Mouse (Mus musculus): ENCODE measurements at regions not wholly inside any gene's neighbourhood (a gene's known extent, or its start where the extent isn't known, plus 50 kb on each side); places are given as distances from the start of the nearest gene placed in this dataset.

- no peak for DNase-seq (ENCODE audit: low spot score)
These were observed 121.1 kb upstream of the Cdkn3 start for GRCm38 (mm10) chr14:46639116-46639826.

GRCm38 (mm10) chr14:46638516-46638915 lies 121.8 kb upstream of the Cdkn3 start:
- no peak for DNase-seq (ENCODE audit: low spot score)

- no peak for DNase-seq (ENCODE audit: low spot score)
These were observed 123.1 kb upstream of the Cdkn3 start for GRCm38 (mm10) chr14:46637240-46637639.

- no peak for DNase-seq (ENCODE audit: low spot score)
These were observed 124.0 kb upstream of the Cdkn3 start for GRCm38 (mm10) chr14:46636364-46636763.

DNA sequence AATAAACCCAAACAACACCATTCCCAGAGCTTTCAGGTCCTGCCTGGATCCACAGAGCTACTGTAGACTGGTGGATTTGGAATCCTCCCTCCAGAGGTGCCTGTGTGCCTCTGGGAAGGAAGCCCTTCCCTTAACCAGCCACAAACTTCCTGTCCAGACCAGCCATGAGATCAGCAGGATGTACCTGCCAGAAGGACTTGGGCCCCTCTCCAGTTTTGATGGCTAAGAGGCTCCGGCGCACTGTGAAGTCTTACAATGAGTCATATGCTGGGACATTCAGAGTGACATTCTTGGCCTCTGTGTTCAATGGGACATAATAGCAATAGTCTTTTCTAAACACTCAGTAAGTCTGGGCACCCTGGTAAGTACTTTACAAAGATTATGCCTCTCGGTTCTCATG lies 125.0 kb upstream of the Cdkn3 start:
- no peak for DNase-seq (ENCODE audit: low spot score)

- DNase-seq (ENCODE audit: low spot score) = peak; percentile 20
These were observed 125.6 kb upstream of the Cdkn3 start for GRCm38 (mm10) chr14:46634656-46635244.

DNA sequence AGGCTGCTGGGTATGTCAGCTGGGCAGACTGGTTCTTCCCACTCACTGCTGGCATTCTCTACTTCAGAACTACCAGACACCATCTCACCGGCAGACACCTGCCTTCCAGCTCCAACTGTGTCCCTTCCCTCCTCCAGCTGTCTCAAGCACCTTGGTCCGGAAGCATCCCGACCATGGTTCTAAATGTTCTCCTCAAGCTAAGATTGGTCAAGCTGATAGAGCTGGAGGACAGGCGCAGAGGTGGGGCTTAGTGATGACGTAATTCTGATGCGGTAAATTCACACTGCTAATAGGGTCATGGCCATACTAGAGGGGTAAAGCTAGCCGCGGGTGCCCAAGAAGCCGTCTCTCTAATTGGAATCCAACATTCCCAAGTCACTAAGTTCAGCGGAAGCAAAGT lies 126.1 kb upstream of the Cdkn3 start:
- no peak for DNase-seq (ENCODE audit: low spot score)

DNA sequence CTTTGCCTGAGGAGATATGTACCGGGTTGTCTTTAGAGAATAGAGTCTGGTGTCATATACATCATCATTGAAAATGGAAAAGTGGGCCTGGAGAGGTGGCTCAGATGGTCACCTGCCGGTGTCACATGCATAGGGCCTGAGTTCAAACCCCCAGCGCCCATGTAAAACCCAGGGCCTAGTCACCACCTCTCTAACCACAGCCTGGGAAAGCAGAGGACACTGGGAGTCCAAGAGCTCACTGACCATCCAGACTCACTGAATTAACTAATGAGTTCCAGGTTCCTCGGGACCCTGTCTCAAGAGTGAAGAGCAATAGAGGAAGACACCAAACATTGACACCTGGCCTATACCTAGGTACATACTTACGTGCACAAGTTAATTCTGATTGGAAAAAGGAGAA lies 132.7 kb upstream of the Cdkn3 start:
- DNase-seq (ENCODE audit: low spot score) = no peak

DNA sequence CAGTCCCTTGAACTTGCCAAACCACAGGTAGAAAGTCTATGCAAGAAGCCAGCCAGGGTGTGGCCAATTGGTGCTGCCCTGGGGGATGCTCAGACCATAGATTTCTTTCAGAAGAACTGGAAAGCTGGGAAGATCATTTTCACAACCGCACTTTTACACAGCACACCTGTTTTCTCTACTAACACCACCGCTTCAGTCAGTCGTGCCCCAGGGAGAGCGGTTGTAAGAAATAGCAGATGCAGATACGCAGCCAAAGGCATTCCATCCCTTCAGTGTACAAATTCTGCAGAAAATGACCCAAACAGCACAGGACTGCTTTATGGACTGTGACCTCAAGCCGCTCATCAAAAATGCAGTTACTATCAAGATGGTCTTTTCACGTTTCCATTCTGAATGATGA lies 134.6 kb upstream of the Cdkn3 start:
- no peak for DNase-seq (ENCODE audit: low spot score)

- no peak for DNase-seq (ENCODE audit: low spot score)
These were observed 136.7 kb upstream of the Cdkn3 start for GRCm38 (mm10) chr14:46623645-46624044.

GRCm38 (mm10) chr14:46616030-46616429 lies 144.3 kb upstream of the Cdkn3 start:
- DNase-seq (ENCODE audit: low spot score) = no peak

DNA sequence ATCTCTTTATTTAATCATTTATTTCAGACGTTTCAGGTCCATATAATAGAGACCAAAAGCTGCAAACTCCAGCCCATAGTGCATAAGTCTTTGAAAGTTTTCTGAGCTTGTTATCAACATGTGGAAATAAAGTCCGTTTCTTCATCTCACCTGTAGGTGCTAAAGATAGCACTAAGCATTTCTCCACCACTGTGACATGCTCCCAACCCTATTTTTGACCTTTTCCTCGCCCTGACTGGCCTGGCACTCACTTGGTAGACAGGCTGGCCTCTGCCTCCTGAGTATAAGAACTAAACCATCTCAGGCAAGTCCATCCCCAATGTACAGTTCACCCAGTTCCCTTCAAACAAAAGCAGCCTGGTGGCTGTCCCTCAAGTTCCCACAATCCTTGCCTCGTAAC lies 145.4 kb upstream of the Cdkn3 start:
- DNase-seq (ENCODE audit: low spot score) = no peak

- no peak for DNase-seq (ENCODE audit: low spot score)
These were observed 146.6 kb upstream of the Cdkn3 start for GRCm38 (mm10) chr14:46613748-46614147.

DNA sequence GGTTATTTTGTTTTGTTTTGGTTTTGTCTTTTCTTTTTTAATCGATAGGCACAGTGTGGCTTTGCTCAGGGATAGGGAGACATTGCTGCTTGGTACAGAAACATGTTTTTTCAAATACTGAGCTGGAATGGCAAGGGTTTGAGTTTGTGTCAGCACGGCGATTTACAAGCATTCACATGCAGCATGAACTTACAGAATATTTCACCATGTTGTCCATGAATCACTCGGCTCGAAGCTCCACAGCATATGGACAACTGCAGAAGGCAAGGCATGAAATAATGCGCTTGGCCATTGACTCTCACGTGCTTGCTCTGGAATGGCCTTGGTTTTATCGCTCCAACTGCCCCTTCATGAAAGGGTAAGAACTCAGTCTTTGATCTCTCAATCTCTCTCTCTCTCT lies 147.1 kb upstream of the Cdkn3 start:
- DNase-seq (ENCODE audit: low spot score) = no peak

GRCm38 (mm10) chr14:46612584-46612983 lies 147.8 kb upstream of the Cdkn3 start:
- peak; percentile 4 for DNase-seq (ENCODE audit: low spot score)

- peak; percentile 2 for DNase-seq (ENCODE audit: low spot score)
These were observed 149.4 kb upstream of the Cdkn3 start for GRCm38 (mm10) chr14:46610926-46611325.

DNA sequence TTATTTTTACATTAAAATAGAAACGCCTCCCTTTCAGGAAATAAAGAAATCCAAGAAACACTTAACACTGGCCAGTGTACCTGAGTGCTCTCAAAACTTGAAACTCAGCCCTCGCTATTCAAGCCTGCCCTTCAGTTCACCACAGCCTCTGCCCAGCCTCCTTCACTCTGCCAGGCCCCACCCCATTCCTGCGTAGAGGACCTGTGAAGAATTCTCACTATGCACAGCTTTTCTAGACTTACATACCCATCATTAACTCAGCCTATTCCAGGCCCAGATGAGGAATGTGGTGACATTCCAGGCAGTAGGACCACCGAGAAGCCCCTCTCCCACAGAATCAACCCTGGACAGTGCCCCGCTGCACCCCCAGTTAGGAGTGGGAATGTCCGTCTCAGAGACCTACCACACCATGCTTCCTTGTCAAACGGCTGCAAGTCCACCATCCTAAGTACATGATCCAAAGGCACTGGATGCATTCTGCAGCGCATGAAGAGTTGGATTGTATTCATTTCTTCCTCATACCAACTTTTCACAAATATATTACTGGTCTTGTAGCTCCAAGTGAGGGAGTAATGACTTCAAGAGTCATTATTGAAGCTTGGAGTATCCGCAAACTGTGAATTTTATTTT lies 150.0 kb upstream of the Cdkn3 start:
- DNase-seq (ENCODE audit: low spot score) = peak; percentile 3

DNA sequence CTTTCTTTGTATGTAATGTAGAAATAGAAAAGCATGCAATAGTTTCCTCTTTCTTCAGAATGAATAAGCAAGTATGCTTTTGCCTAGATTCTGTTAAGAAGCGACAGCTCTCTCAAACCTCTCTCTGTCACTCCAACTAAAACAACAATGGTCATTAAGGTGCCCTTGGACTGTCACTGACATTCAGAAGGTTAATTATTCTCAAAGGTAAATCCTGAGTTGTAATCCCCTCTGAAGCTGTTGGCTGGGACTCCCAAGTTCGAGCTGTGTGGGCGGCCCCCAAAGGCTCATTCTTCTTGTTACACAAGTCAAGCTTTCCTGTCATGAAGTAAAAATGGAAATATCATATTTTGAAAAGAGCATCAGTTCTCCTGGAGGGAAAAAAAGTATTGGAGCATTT lies 153.6 kb upstream of the Cdkn3 start:
- peak; percentile 2 for DNase-seq (ENCODE audit: low spot score)

DNA sequence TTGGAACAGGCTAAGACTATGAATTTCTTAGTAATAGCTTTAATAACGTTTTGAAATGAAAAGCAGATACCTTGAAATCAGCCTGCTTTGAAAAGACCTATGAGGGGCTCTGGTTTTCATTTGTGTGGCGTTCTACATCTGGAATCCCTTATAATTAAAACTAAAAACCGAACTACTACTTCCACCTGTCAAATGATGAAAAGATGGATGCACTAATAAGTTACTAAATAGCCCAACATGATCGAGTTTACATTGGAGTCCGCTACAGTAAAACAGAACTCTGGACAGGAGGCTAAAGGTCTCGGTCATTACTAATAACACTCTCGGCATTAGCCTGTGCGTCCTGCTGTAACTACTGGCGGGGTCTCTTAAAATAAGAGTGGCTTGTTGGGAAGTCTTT lies 154.3 kb upstream of the Cdkn3 start:
- peak; percentile 12 for DNase-seq (ENCODE audit: low spot score)

GRCm38 (mm10) chr14:46604886-46605531 lies 155.3 kb upstream of the Cdkn3 start:
- DNase-seq (ENCODE audit: low spot score) = peak; percentile 87

DNA sequence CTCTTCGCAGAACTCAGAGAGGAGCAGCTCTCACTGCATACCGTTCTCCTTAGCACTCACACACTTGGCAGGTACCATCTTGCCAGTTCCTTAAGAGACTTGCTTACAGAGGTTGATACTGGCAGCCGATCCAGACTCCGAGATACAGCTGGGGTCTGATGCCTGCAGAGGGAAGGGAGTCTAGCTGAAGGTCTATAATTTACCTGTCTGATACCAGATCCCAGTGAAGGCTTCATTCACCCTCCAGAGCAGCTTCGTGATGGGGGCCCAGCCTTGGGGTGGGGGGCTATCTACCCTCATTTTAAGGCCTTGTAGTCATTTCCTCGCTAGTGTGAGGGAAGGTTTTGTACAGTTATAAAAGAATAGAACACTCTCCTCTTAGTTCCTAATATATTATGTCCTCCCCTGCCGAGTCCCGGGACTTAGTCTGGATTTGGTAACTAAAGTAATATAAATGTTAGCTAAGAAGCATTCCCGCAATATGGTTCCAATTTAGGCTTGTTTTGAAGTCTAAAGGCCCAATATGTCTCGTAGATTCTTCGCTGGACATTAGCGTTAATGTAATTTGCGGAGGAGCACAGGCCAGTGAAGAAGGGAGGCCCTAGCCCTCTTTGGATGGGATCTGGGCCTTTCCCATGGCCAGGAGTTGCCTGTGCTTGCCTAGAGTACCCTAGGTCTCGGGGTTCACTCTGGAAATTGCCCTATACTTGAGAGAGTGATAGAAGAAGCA lies 156.0 kb upstream of the Cdkn3 start:
- peak; percentile 62 for DNase-seq (ENCODE audit: low spot score)

- peak; percentile 3 for DNase-seq (ENCODE audit: low spot score)
These were observed 163.5 kb upstream of the Cdkn3 start for GRCm38 (mm10) chr14:46596696-46597359.

Measured in embryo, embryonic 10 days (tissue).